Mouse (Mus musculus) small intestine, adult 2 months (tissue): ENCODE results near the gene Sez6l2.

Experiments used
- CTCF ChIP-seq: fragments of 200-500 bp; IDR thresholded peaks from 2 replicates; pipeline ENCODE4 v1.5.1; 2012; ENCODE audit warnings: low read depth, mild to moderate bottlenecking, control low read depth, inconsistent platforms, low read length, moderate library complexity, mixed read lengths; ENCODE audit not compliant: insufficient replicate concordance, insufficient read length; ENCODE audit errors: extremely low read depth
- POLR2A ChIP-seq: fragments of 200-500 bp; IDR thresholded peaks from 2 replicates; pipeline ENCODE4 v1.6.1; 2012; ENCODE audit warnings: low read depth, mild to moderate bottlenecking, control low read depth, inconsistent platforms, low read length, moderate library complexity

DNA sequence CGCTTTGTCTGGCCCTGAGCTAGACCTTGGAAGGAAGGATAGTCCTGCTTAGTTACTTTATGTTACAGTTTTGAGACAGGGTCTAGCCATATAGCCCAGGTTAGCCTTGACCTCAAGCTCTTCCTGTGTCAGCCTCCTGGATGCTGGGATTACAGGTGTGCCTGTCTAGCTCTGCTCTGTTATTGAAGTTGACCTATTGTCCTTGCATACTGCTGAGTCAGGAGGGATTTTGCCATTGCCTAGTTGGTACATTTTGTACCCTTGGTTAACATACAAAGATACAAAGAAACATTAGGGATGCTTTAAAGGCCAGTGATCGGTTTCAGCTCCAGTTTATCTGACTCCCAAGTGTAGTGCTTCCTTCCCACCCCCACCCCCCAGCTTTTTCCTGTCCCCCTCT, 17.7 kb upstream of the Sez6l2 start:
- TF ChIP-seq CTCF, result no peak
- TF ChIP-seq POLR2A, result no peak
